Mouse (Mus musculus) embryonic facial prominence, embryonic 10.5 days (tissue): ENCODE results near the gene Apbb1ip. TPM values are rescaled to one million over a fixed set of nuclear protein-coding genes. Genes with fewer than 3 reads are reported as not detected.
A peak's percentile ranks its signal among the peaks of the same experiment; 100 is the strongest.

Source experiments
- DNase-seq: peaks from one replicate; pipeline ENCODE4 v3.0.0-alpha.2; 2017; ENCODE audit warnings: low spot score
- H3K27ac ChIP-seq: fragments of 300-500 bp; sonication (generic); replicated peaks from 2 replicates; pipeline ENCODE4 v1.5.1; 2016; ENCODE audit warnings: mild to moderate bottlenecking
- H3K27me3 ChIP-seq: fragments of 300-500 bp; sonication (generic); replicated peaks from 2 replicates; pipeline ENCODE4 v1.6.1; 2016; ENCODE audit warnings: low read depth, mild to moderate bottlenecking; ENCODE audit not compliant: poor library complexity, severe bottlenecking
- H3K36me3 ChIP-seq: fragments of 300-500 bp; sonication (generic); replicated peaks from 2 replicates; pipeline ENCODE4 v1.6.1; 2016; ENCODE audit warnings: mild to moderate bottlenecking, moderate library complexity
- H3K4me1 ChIP-seq: fragments of 300-500 bp; sonication (generic); 2 replicates; pipeline ENCODE4 v1.6.1; 2016
- H3K4me3 ChIP-seq: fragments of 300-500 bp; sonication (generic); 2 replicates; pipeline ENCODE4 v1.5.1; 2016; ENCODE audit warnings: mild to moderate bottlenecking, moderate library complexity
- H3K9me3 ChIP-seq: fragments of 300-500 bp; sonication (generic); 2 replicates; pipeline ENCODE4 v1.6.1; 2016; ENCODE audit warnings: mild to moderate bottlenecking
- WGBS: fragments of 180-500 bp; shearing (Covaris S2); methylation state at CpG from one replicate; pipeline ENCODE4 v1.1.7; 2016; 5-methylcytosine and 5-hydroxymethylcytosine counted together
- polyA plus RNA-seq: library from polyadenylated mRNA; unstranded; fragments of >200 nt; fragmentation: Nextera tagmentation; extraction: Ambion mirVana; gene quantifications from 2 replicates; pipeline ENCODE4 v1.2.1, GENCODE M21; 2016

The Apbb1ip gene
- polyA plus RNA-seq, 1 experiment from 2014 or later = 1.6 TPM

GRCm38 (mm10) chr2:22754222-22754824 lies 19.6 kb upstream of the Apbb1ip start:
- Histone ChIP-seq H3K27me3 (no peaks in the 10 kb centered on the region), H3K27ac (no peak overlapping the region)
- 81% methylated on average over 4 of the region's 4 CpGs for WGBS

GRCm38 (mm10) chr2:22755561-22755960 lies 18.3 kb upstream of the Apbb1ip start:
- H3K4me1 ChIP-seq = no peaks in the 10 kb centered on the region
- no peak overlapping the region for H3K27ac ChIP-seq
- H3K9me3 ChIP-seq = no peaks in the 10 kb centered on the region
- 87% methylated on average over 6 of the region's 6 CpGs for WGBS
- no peaks in the 10 kb centered on the region for H3K27me3 ChIP-seq
- H3K4me3 ChIP-seq = no peak overlapping the region
- no peaks in the 10 kb centered on the region for H3K36me3 ChIP-seq
- no peak for DNase-seq

More at GRCm38 (mm10) chr2:22754222-22754824, 19.6 kb upstream of the Apbb1ip start:
- H3K36me3 ChIP-seq = no peaks in the 10 kb centered on the region
- no peak overlapping the region for H3K4me3 ChIP-seq
- no peaks in the 10 kb centered on the region for H3K4me1 ChIP-seq
- H3K9me3 ChIP-seq = no peaks in the 10 kb centered on the region
- DNase-seq = no peak

- DNase-seq = no peak
- no peaks in the 10 kb centered on the region for H3K9me3 ChIP-seq
- H3K4me3 ChIP-seq = no peak overlapping the region
- no peaks in the 10 kb centered on the region for H3K27me3 ChIP-seq
- WGBS = 44% methylated on average over 6 of the region's 6 CpGs
- no peak overlapping the region for H3K27ac ChIP-seq
- H3K4me1 ChIP-seq = no peaks in the 10 kb centered on the region
- no peaks in the 10 kb centered on the region for H3K36me3 ChIP-seq
These were observed 15.5 kb upstream of the Apbb1ip start for GRCm38 (mm10) chr2:22758310-22758972.

DNA sequence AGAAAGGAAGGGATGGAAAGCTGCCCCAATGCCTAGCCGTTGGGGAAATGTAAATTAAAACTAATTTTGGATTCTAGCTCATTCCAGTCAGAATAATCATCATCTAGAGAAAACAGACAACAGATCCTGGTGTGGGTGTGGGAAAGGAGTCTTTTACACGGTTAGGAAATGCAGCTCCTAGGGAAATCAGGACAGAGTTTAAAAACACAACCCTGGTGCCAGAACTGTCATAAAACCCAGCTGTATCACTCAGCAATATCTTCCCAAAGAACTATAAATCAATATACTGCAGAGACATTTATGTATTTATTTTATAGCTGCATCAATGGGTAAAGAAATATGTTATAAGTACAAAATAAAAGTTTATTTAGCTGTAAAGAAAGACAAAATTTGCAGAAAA lies 13.4 kb upstream of the Apbb1ip start:
- no peaks in the 10 kb centered on the region for H3K9me3 ChIP-seq
- DNase-seq = no peak
- 59% methylated on average over 2 of the region's 2 CpGs for WGBS
- no peaks in the 10 kb centered on the region for H3K27me3 ChIP-seq
- no peaks in the 10 kb centered on the region for H3K36me3 ChIP-seq
- no peak overlapping the region for H3K27ac ChIP-seq
- H3K4me3 ChIP-seq = no peak overlapping the region
- H3K4me1 ChIP-seq = no peaks in the 10 kb centered on the region

DNA sequence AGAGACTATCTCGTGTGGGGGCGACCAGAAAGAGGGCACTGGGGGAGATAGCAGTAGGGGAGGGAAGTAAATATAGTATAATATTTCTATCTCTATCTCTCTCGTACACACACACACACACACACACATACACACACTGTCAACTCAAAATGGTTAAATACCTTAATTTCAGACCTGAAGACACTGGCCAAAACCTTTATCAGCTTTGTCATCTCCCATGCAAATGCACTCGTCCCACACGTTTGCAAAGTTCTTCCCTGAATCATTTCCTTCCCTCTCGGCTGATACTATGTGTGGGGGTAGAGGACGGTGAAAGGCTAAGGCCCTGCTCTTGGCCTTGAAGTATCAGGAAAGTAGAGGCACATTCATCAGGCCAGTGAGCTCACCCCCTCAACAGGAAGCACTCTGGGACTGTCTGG lies 12.8 kb upstream of the Apbb1ip start:
- no peaks in the 10 kb centered on the region for H3K9me3 ChIP-seq
- H3K27me3 ChIP-seq = no peaks in the 10 kb centered on the region
- no peaks in the 10 kb centered on the region for H3K4me1 ChIP-seq
- H3K4me3 ChIP-seq = no peak overlapping the region
- no peak overlapping the region for H3K27ac ChIP-seq
- DNase-seq = no peak
- WGBS = 78% methylated on average over 7 of the region's 7 CpGs
- H3K36me3 ChIP-seq = no peaks in the 10 kb centered on the region

DNA sequence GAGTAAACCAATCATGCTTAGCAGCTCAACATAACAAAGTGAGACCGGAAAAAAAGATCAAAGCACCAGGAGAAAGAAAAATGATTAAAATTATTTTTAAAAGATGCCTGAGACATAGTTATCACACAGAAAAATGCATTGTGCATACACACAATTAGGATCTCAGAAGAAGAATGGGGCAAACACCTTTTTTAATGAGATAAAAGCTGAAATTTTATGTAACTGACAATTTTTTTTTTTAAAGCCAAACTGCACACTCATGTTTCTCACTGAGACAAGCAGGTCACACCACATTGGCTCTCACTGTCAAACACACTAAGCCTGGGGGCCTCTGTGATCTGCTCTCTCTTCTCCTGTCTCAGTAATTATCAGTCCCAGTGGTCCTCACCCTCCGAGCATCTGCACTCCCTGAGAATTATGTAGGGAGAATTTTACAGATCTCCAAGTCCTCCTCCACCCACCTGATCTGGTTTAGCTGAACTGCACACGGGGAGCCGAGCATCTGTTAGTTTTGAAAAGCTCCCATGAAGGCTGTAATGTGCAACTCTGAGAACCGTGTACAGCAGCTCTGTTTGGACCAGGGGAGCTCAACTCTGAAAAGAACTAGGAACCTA lies 9.0 kb upstream of the Apbb1ip start:
- WGBS = 61% methylated on average over 5 of the region's 5 CpGs
- no peaks in the 10 kb centered on the region for H3K9me3 ChIP-seq
- no peaks in the 10 kb centered on the region for H3K36me3 ChIP-seq
- H3K4me1 ChIP-seq = no peaks in the 10 kb centered on the region
- H3K4me3 ChIP-seq = no peak overlapping the region
- H3K27ac ChIP-seq = no peak overlapping the region
- no peak for DNase-seq
- H3K27me3 ChIP-seq = no peaks in the 10 kb centered on the region

GRCm38 (mm10) chr2:22771311-22771710 lies 2.6 kb upstream of the Apbb1ip start:
- H3K4me1 ChIP-seq = peaks cover 21% of the 10 kb centered on the region
- H3K9me3 ChIP-seq = no peaks in the 10 kb centered on the region
- no peak overlapping the region for H3K27ac ChIP-seq
- no peaks in the 10 kb centered on the region for H3K36me3 ChIP-seq
- peaks cover 28% of the 10 kb centered on the region for H3K27me3 ChIP-seq
- no peak overlapping the region for H3K4me3 ChIP-seq
- DNase-seq = no peak

DNA sequence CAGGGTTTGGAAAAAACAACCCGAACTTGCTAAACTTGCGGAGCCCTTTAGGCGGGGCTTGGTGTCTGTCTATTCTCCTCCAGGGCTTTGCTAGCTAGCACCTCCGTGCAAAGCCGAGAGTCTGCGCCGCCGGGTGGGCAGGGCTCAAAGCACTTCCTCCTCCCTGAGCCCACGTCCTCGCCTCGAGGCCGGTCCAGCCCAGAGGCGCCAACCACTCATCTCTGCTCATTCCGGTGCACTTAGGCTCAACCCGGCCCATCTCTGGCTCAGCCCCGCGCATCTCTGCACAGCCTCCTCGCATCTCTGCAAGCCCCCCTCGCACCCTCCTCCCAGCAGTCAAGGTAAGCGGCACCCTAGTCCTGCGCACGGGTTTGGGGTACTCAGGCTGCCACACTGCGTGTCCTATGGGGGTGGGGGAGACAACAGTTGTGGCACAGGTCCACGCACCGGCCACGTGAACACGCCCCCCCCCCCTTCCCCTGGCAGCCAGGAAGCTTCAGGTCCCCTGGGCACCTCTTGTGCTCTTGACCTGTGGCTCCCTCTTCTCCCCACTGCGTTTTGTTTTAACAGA lies 372 bp downstream of the Apbb1ip start:
- DNase-seq = peak; percentile 69
- no peaks in the 10 kb centered on the region for H3K9me3 ChIP-seq
- H3K4me1 ChIP-seq = peaks cover 21% of the 10 kb centered on the region
- no peaks in the 10 kb centered on the region for H3K36me3 ChIP-seq
- H3K27me3 ChIP-seq = peaks cover 28% of the 10 kb centered on the region
- H3K27ac ChIP-seq = peak overlapping the region; percentile 76
- peak overlapping the region; percentile 61 for H3K4me3 ChIP-seq
- under 1% methylated on average over 28 of the region's 28 CpGs for WGBS

DNA sequence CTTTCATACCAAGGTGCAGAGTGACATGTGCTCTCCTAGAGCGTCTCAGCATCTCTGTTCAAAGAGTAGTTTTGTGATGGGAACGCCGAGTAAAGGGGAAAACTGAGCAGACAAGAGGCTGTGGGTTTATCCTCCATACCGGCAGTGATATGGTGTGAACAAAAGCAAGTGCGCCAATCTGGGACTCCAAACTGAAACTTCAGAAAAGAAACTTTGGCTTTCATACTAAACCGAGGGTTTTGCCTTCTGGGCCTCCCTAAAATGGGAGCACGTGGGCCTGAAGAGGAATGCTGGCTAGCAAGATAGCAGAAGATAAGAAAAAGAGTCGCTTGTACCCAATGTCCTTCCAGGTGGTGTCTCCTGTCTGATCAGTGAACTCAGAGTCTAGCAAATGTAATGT lies 1.3 kb downstream of the Apbb1ip start:
- Histone ChIP-seq H3K4me3 (peak overlapping the region; percentile 15; the same call in 1 of the 2 replicates), H3K27me3 (peaks cover 28% of the 10 kb centered on the region), H3K9me3 (no peaks in the 10 kb centered on the region), H3K36me3 (no peaks in the 10 kb centered on the region), H3K27ac (no peak overlapping the region), H3K4me1 (peaks cover 21% of the 10 kb centered on the region)
- 39% methylated on average over 8 of the region's 8 CpGs for WGBS
- no peak for DNase-seq

DNA sequence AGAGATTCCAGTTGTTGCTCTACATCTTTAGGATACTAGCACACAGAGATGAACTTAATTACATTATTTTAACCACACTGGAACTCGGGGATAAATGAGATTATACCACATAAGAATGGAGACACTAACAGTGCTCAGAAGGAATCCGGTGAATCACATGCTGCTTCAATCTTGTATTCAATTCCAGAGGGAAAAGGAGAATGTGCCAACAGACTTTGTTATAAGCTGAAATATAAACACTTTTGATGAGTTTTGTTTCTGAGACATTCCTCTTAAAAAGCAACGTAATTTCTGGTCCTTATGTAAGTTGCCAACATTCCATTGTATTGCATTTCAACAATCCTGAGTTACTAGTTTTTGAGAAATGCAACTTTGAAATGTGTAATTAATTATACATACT lies 1.8 kb downstream of the Apbb1ip start:
- no peaks in the 10 kb centered on the region for H3K36me3 ChIP-seq
- WGBS = 54% methylated on average over 3 of the region's 3 CpGs
- no peak for DNase-seq
- H3K4me1 ChIP-seq = peaks cover 21% of the 10 kb centered on the region
- no peak overlapping the region for H3K27ac ChIP-seq
- H3K27me3 ChIP-seq = peaks cover 28% of the 10 kb centered on the region
- no peak overlapping the region for H3K4me3 ChIP-seq
- no peaks in the 10 kb centered on the region for H3K9me3 ChIP-seq

DNA sequence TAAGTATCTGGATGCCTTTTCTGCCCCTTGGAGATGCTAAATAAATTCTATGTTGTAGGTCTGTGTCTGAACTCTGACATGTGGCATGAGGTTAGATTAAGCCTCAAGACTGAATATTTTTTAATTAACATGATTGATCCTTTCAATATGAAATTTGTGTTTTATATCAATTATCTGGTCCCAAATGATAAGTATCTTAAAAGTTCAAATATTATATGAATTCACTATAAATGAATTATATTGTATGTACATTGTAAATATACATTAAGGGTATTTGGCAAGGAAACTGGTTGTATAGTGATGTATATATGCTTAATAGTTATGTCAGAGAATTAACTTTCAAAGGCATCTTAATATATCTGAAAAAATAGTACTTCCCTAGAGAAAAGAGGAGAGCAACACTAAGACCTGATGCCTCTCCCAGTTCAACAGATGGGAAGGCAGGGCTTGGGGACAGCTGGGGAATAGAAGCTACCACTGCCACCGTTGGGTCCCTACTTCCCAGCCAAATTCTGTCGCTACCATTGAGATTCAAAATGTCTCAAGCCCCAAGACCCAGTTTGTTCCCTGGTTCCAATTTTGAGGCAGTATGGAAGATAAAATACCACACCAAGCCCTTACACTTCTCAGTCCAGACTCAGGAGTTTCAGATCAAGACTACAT lies 2.8 kb downstream of the Apbb1ip start:
- peaks cover 21% of the 10 kb centered on the region for H3K4me1 ChIP-seq

GRCm38 (mm10) chr2:22777757-22778156 lies 3.9 kb downstream of the Apbb1ip start:
- Histone ChIP-seq H3K4me1 (peaks cover 21% of the 10 kb centered on the region), H3K9me3 (no peaks in the 10 kb centered on the region), H3K36me3 (no peaks in the 10 kb centered on the region), H3K27ac (no peak overlapping the region), H3K27me3 (peaks cover 22% of the 10 kb centered on the region), H3K4me3 (no peak overlapping the region)
- DNase-seq = no peak
- 85% methylated on average over 3 of the region's 3 CpGs for WGBS

More for the DNA sequence above, 2.8 kb downstream of the Apbb1ip start:
- Histone ChIP-seq H3K27ac (no peak overlapping the region), H3K27me3 (peaks cover 28% of the 10 kb centered on the region), H3K4me3 (no peak overlapping the region), H3K36me3 (no peaks in the 10 kb centered on the region), H3K9me3 (no peaks in the 10 kb centered on the region)
- 75% methylated on average over 2 of the region's 2 CpGs for WGBS
- DNase-seq = no peak
